10 mouse cellular contexts compared by ENCODE assay signal in genomic region chr10:42152426-42153205, GRCm38 (mm10).
DNase-seq lines count a peak whose midpoint lies in the region; ATAC-seq and TF ChIP-seq lines count a peak whose summit lies in the region.
"Had no signal": no experiment of that assay in that cellular context is flagged by ENCODE, and none has a peak within 500 bp of the region (broad histone marks: within the 10 kb centered on the region; RNA-seq: fewer than 3 reads in every experiment).

No protein-coding gene starts in this region.

- no peak overlapping the region for H3K9ac ChIP-seq in lung, postnatal 0 days (replicated peaks; ENCODE audit: low read depth)
- H3K9ac ChIP-seq: liver, embryonic 14.5 days had no signal

- H3K36me3 ChIP-seq in lung, postnatal 0 days (ENCODE audit: insufficient read depth, low read length), result no peaks in the 10 kb centered on the region

- no peaks in the 10 kb centered on the region; the same call in 1 of the 2 replicates for H3K4me1 ChIP-seq in lung, postnatal 0 days (ENCODE audit: insufficient read depth, low read depth, low read length)

- H3K27ac ChIP-seq in lung, postnatal 0 days (ENCODE audit: low read length), result no peak overlapping the region
- H3K27ac ChIP-seq: liver, embryonic 14.5 days had no signal

- H3K4me3 ChIP-seq in lung, postnatal 0 days (ENCODE audit: low read depth, low read length), result no peak overlapping the region
- H3K4me3 ChIP-seq: erythroblast, embryonic 14.5 days had no signal

- no peak for TF ChIP-seq CTCF in lung, postnatal 0 days (IDR thresholded peaks at IDR 0.05)

- ATAC-seq in frontal cortex, adult (ENCODE audit: low TSS enrichment), result peak; percentile 86
- no peak for ATAC-seq in activated CD4-positive, CD25-positive, alpha-beta regulatory T cell, adult 4 months
- ATAC-seq in lung, postnatal 0 days, result no peak

- 38% methylated on average over 14 of the region's 14 CpGs for WGBS in lung, postnatal 0 days

- DNase-seq in frontal cortex, postnatal 10 days (ENCODE audit: low spot score in 2 of 2), result no peak
- DNase-seq in right cerebral cortex, adult 18-20 months, result peak; percentile 45
- no peak for DNase-seq in right cerebral cortex, postnatal 4 days
- peak; percentile 42 to 56 for DNase-seq in layer of hippocampus, postnatal 10 days (ENCODE audit: low spot score in 2 of 2)
- DNase-seq in retina, embryonic 14.5 days (ENCODE audit: low spot score), result peak; percentile 32
- no peak for DNase-seq in lung, postnatal 0 days (ENCODE audit: low spot score)

- H3K27me3 ChIP-seq in lung, postnatal 0 days (replicated peaks; ENCODE audit: insufficient read depth, low read length), result no peaks in the 10 kb centered on the region

- no peak overlapping the region for H3K4me2 ChIP-seq in lung, postnatal 0 days (replicated peaks; ENCODE audit: low read depth, low read length)

- no peak for TF ChIP-seq EP300 in lung, postnatal 0 days (IDR thresholded peaks at IDR 0.05)

- no peaks in the 10 kb centered on the region for H3K9me3 ChIP-seq in lung, postnatal 0 days (ENCODE audit: low read length)

Comparison
In these comparisons a context has a peak if more than half of its experiments do, and no peak if none do; other contexts are left out.
1. DNase-seq: peak in right cerebral cortex, adult 18-20 months (single experiment), layer of hippocampus, postnatal 10 days (2 of 2) and retina, embryonic 14.5 days (single experiment); none in frontal cortex, postnatal 10 days (0 of 2), right cerebral cortex, postnatal 4 days (single experiment) and lung, postnatal 0 days (single experiment).